Mouse (Mus musculus) urinary bladder, postnatal 0 days (tissue): ENCODE data around the gene Dpp4. TPM values are rescaled to one million over a fixed set of nuclear protein-coding genes. Genes with fewer than 3 reads are reported as not detected.

Experiments used
- polyA plus RNA-seq: library from polyadenylated mRNA; unstranded; fragments of >200 nt; fragmentation: Nextera tagmentation; extraction: Ambion mirVana; gene quantifications from 2 replicates; pipeline ENCODE4 v1.2.1, GENCODE M21; 2015

Dpp4 gene
- 5.8 and 5.9 TPM in 2 replicates for polyA plus RNA-seq

DNA sequence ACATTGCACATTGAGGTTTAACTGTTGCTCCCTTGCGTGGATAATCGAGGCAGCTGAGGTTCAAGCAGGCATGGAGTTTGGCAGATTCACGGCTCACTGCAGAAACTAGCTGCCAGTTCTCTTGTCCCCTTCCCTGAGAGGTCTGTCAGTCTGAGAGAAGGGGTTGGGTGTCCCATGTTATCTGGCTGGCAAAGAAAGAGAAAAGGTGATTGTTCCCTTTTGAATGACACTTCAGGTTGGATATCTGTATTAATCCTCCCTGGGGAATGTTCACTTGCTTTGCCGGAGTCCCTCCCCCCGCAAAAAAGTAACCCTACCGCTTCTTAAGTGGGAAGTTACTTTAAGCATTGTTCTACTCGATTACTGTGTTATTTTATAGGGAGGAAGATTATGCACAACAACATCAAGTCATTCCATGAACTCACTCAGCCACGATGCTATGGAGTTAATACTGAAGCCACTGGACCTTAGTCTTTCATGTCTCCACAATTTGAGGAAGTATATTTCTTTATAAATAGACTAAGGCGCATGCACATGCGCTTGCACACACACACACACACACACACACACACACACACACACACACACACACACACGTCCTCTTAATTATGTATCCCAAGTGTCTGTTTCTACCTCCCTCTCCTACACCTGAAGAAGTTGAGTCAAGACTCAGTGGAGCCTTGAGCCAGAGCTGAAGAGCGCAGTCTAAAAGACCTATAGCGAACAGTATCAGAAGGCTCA is at the start of gene Dpp4:
Gene Dpp4 (minus strand): TSS at position 151 of the 741 bp plus-strand sequence.

Other genes with a start within 250 kb of the Dpp4 start
- gene Gcg, start 71.4 kb upstream of the Dpp4 start, polyA plus RNA-seq: not detected in 2 replicates
- gene Fap, start 161.8 kb upstream of the Dpp4 start, polyA plus RNA-seq: 1.6 TPM in 2 replicates
- 4.1 and 4.8 TPM in 2 replicates for gene Ifih1, start 234.0 kb upstream of the Dpp4 start, polyA plus RNA-seq